Mouse (Mus musculus): ENCODE measurements at regions not wholly inside any gene's neighbourhood (a gene's known extent, or its start where the extent isn't known, plus 50 kb on each side); places are given as distances from the start of the nearest gene placed in this dataset.
A peak's percentile ranks its signal among the peaks of the same experiment; 100 is the strongest.

GRCm38 (mm10) chr1:128907566-128907965 is 315.5 kb upstream of the Cxcr4 start:
- Histone ChIP-seq H3K9me3 (ENCODE audit: control insufficient read depth, low read length) (no peaks in the 10 kb centered on the region), H3K4me3 (ENCODE audit: low read length) (no peak overlapping the region), H3K27ac (ENCODE audit: low read depth, low read length) (no peak overlapping the region), H3K4me1 (ENCODE audit: control insufficient read depth, insufficient read depth, low read length) (no peaks in the 10 kb centered on the region), H3K4me2 (replicated peaks; ENCODE audit: low read depth, low read length) (no peak overlapping the region), H3K36me3 (ENCODE audit: control insufficient read depth, insufficient read depth, low read length) (no peaks in the 10 kb centered on the region), H3K27me3 (ENCODE audit: control insufficient read depth, insufficient read depth, low read length) (no peaks in the 10 kb centered on the region), H3K9ac (ENCODE audit: low read depth, low read length) (no peak overlapping the region)
- WGBS = 82% methylated on average over 2 of the region's 2 CpGs
- ATAC-seq (ENCODE audit: low FRiP score, low TSS enrichment) = no peak

- Histone ChIP-seq H3K4me2 (replicated peaks; ENCODE audit: low read depth, low read length) (no peak overlapping the region), H3K36me3 (ENCODE audit: control insufficient read depth, insufficient read depth, low read length) (no peaks in the 10 kb centered on the region), H3K4me3 (ENCODE audit: low read length) (no peak overlapping the region), H3K4me1 (ENCODE audit: control insufficient read depth, insufficient read depth, low read length) (no peaks in the 10 kb centered on the region), H3K9ac (ENCODE audit: low read depth, low read length) (no peak overlapping the region), H3K9me3 (ENCODE audit: control insufficient read depth, low read length) (no peaks in the 10 kb centered on the region), H3K27me3 (ENCODE audit: control insufficient read depth, insufficient read depth, low read length) (no peaks in the 10 kb centered on the region), H3K27ac (ENCODE audit: low read depth, low read length) (no peak overlapping the region)
- 90% methylated on average over 8 of the region's 8 CpGs for WGBS
- ATAC-seq (ENCODE audit: low FRiP score, low TSS enrichment) = no peak
These were observed 305.9 kb upstream of the Cxcr4 start for GRCm38 (mm10) chr1:128898025-128898424.

GRCm38 (mm10) chr1:128894546-128894945 is 302.5 kb upstream of the Cxcr4 start:
- no peak for ATAC-seq (ENCODE audit: low FRiP score, low TSS enrichment)
- Histone ChIP-seq H3K4me1 (ENCODE audit: control insufficient read depth, insufficient read depth, low read length) (no peaks in the 10 kb centered on the region), H3K9ac (ENCODE audit: low read depth, low read length) (no peak overlapping the region), H3K4me3 (ENCODE audit: low read length) (no peak overlapping the region), H3K4me2 (replicated peaks; ENCODE audit: low read depth, low read length) (no peak overlapping the region), H3K27me3 (ENCODE audit: control insufficient read depth, insufficient read depth, low read length) (no peaks in the 10 kb centered on the region), H3K9me3 (ENCODE audit: control insufficient read depth, low read length) (no peaks in the 10 kb centered on the region), H3K36me3 (ENCODE audit: control insufficient read depth, insufficient read depth, low read length) (no peaks in the 10 kb centered on the region), H3K27ac (ENCODE audit: low read depth, low read length) (no peak overlapping the region)
- 84% methylated on average over 5 of the region's 5 CpGs for WGBS

- Histone ChIP-seq H3K36me3 (ENCODE audit: control insufficient read depth, insufficient read depth, low read length) (no peaks in the 10 kb centered on the region), H3K4me3 (ENCODE audit: low read length) (no peak overlapping the region), H3K27ac (ENCODE audit: low read depth, low read length) (no peak overlapping the region), H3K9me3 (ENCODE audit: control insufficient read depth, low read length) (no peaks in the 10 kb centered on the region), H3K4me1 (ENCODE audit: control insufficient read depth, insufficient read depth, low read length) (no peaks in the 10 kb centered on the region), H3K27me3 (ENCODE audit: control insufficient read depth, insufficient read depth, low read length) (no peaks in the 10 kb centered on the region), H3K4me2 (replicated peaks; ENCODE audit: low read depth, low read length) (no peak overlapping the region), H3K9ac (ENCODE audit: low read depth, low read length) (no peak overlapping the region)
- no peak for ATAC-seq (ENCODE audit: low FRiP score, low TSS enrichment)
These were observed 286.2 kb upstream of the Cxcr4 start for GRCm38 (mm10) chr1:128878291-128878690.

GRCm38 (mm10) chr1:128875289-128875688 is 283.2 kb upstream of the Cxcr4 start:
- 10% methylated on average over 8 of the region's 8 CpGs for WGBS
- Histone ChIP-seq H3K4me1 (ENCODE audit: control insufficient read depth, insufficient read depth, low read length) (no peaks in the 10 kb centered on the region), H3K9ac (ENCODE audit: low read depth, low read length) (no peak overlapping the region), H3K9me3 (ENCODE audit: control insufficient read depth, low read length) (no peaks in the 10 kb centered on the region), H3K4me2 (replicated peaks; ENCODE audit: low read depth, low read length) (no peak overlapping the region), H3K27me3 (ENCODE audit: control insufficient read depth, insufficient read depth, low read length) (no peaks in the 10 kb centered on the region), H3K27ac (ENCODE audit: low read depth, low read length) (no peak overlapping the region), H3K4me3 (ENCODE audit: low read length) (no peak overlapping the region), H3K36me3 (ENCODE audit: control insufficient read depth, insufficient read depth, low read length) (no peaks in the 10 kb centered on the region)
- ATAC-seq (ENCODE audit: low FRiP score, low TSS enrichment) = peak; percentile 75; the same call in 1 of the 2 replicates

GRCm38 (mm10) chr1:128874190-128874589 is 282.1 kb upstream of the Cxcr4 start:
- Histone ChIP-seq H3K27me3 (ENCODE audit: control insufficient read depth, insufficient read depth, low read length) (no peaks in the 10 kb centered on the region), H3K9me3 (ENCODE audit: control insufficient read depth, low read length) (no peaks in the 10 kb centered on the region), H3K4me3 (ENCODE audit: low read length) (no peak overlapping the region), H3K36me3 (ENCODE audit: control insufficient read depth, insufficient read depth, low read length) (no peaks in the 10 kb centered on the region), H3K4me1 (ENCODE audit: control insufficient read depth, insufficient read depth, low read length) (no peaks in the 10 kb centered on the region), H3K27ac (ENCODE audit: low read depth, low read length) (no peak overlapping the region), H3K9ac (ENCODE audit: low read depth, low read length) (no peak overlapping the region), H3K4me2 (replicated peaks; ENCODE audit: low read depth, low read length) (no peak overlapping the region)
- WGBS = 84% methylated on average over 11 of the region's 11 CpGs
- ATAC-seq (ENCODE audit: low FRiP score, low TSS enrichment) = no peak

GRCm38 (mm10) chr1:128868761-128869160 is 276.7 kb upstream of the Cxcr4 start:
- no peaks in the 10 kb centered on the region for H3K9me3 ChIP-seq (ENCODE audit: control insufficient read depth, low read length)
- H3K4me3 ChIP-seq (ENCODE audit: low read length) = no peak overlapping the region
- ATAC-seq (ENCODE audit: low FRiP score, low TSS enrichment) = no peak
- H3K9ac ChIP-seq (ENCODE audit: low read depth, low read length) = no peak overlapping the region
- H3K36me3 ChIP-seq (ENCODE audit: control insufficient read depth, insufficient read depth, low read length) = no peaks in the 10 kb centered on the region
- no peaks in the 10 kb centered on the region for H3K4me1 ChIP-seq (ENCODE audit: control insufficient read depth, insufficient read depth, low read length)
- no peaks in the 10 kb centered on the region for H3K27me3 ChIP-seq (ENCODE audit: control insufficient read depth, insufficient read depth, low read length)
- H3K27ac ChIP-seq (ENCODE audit: low read depth, low read length) = no peak overlapping the region
- no peak overlapping the region for H3K4me2 ChIP-seq (replicated peaks; ENCODE audit: low read depth, low read length)
- WGBS = 74% methylated on average over 3 of the region's 3 CpGs

GRCm38 (mm10) chr1:128860537-128860936 is 268.4 kb upstream of the Cxcr4 start:
- Histone ChIP-seq H3K4me1 (ENCODE audit: control insufficient read depth, insufficient read depth, low read length) (no peaks in the 10 kb centered on the region), H3K4me2 (replicated peaks; ENCODE audit: low read depth, low read length) (no peak overlapping the region), H3K27me3 (ENCODE audit: control insufficient read depth, insufficient read depth, low read length) (no peaks in the 10 kb centered on the region), H3K9me3 (ENCODE audit: control insufficient read depth, low read length) (no peaks in the 10 kb centered on the region), H3K9ac (ENCODE audit: low read depth, low read length) (no peak overlapping the region), H3K27ac (ENCODE audit: low read depth, low read length) (no peak overlapping the region), H3K36me3 (ENCODE audit: control insufficient read depth, insufficient read depth, low read length) (no peaks in the 10 kb centered on the region), H3K4me3 (ENCODE audit: low read length) (no peak overlapping the region)
- 40% methylated on average over 1 of the region's 1 CpGs for WGBS
- ATAC-seq (ENCODE audit: low FRiP score, low TSS enrichment) = no peak

- ATAC-seq (ENCODE audit: low FRiP score, low TSS enrichment) = no peak
- H3K27me3 ChIP-seq (ENCODE audit: control insufficient read depth, insufficient read depth, low read length) = no peaks in the 10 kb centered on the region
- H3K4me3 ChIP-seq (ENCODE audit: low read length) = no peak overlapping the region
- no peak overlapping the region for H3K9ac ChIP-seq (ENCODE audit: low read depth, low read length)
- H3K36me3 ChIP-seq (ENCODE audit: control insufficient read depth, insufficient read depth, low read length) = no peaks in the 10 kb centered on the region
- H3K27ac ChIP-seq (ENCODE audit: low read depth, low read length) = no peak overlapping the region
- H3K9me3 ChIP-seq (ENCODE audit: control insufficient read depth, low read length) = no peaks in the 10 kb centered on the region
- H3K4me1 ChIP-seq (ENCODE audit: control insufficient read depth, insufficient read depth, low read length) = no peaks in the 10 kb centered on the region
- 26% methylated on average over 7 of the region's 7 CpGs for WGBS
- no peak overlapping the region for H3K4me2 ChIP-seq (replicated peaks; ENCODE audit: low read depth, low read length)
These were observed 268.0 kb upstream of the Cxcr4 start for GRCm38 (mm10) chr1:128860094-128860493.

GRCm38 (mm10) chr1:128858661-128859060 is 266.6 kb upstream of the Cxcr4 start:
- H3K27me3 ChIP-seq (ENCODE audit: control insufficient read depth, insufficient read depth, low read length) = no peaks in the 10 kb centered on the region
- no peaks in the 10 kb centered on the region for H3K4me1 ChIP-seq (ENCODE audit: control insufficient read depth, insufficient read depth, low read length)
- H3K27ac ChIP-seq (ENCODE audit: low read depth, low read length) = no peak overlapping the region
- 77% methylated on average over 2 of the region's 2 CpGs for WGBS
- H3K36me3 ChIP-seq (ENCODE audit: control insufficient read depth, insufficient read depth, low read length) = no peaks in the 10 kb centered on the region
- H3K4me3 ChIP-seq (ENCODE audit: low read length) = no peak overlapping the region
- H3K9ac ChIP-seq (ENCODE audit: low read depth, low read length) = no peak overlapping the region
- ATAC-seq (ENCODE audit: low FRiP score, low TSS enrichment) = no peak
- H3K4me2 ChIP-seq (replicated peaks; ENCODE audit: low read depth, low read length) = no peak overlapping the region
- H3K9me3 ChIP-seq (ENCODE audit: control insufficient read depth, low read length) = no peaks in the 10 kb centered on the region

All from kidney, embryonic 14.5 days (tissue).